Mouse (Mus musculus) layer of hippocampus, adult 6 months (tissue): ENCODE data around the gene Zfr2. TPM values are rescaled to one million over a fixed set of nuclear protein-coding genes. Genes with fewer than 3 reads are reported as not detected.

Experiments
- long read RNA-seq, 2 experiments: library from polyadenylated mRNA; unstranded; transcript quantifications; one replicate each; pipeline ENCODE4 v2.0.0; 2019 to 2020
- microRNA-seq: library from miRNA; unstranded; fragments of <30 nt; microRNA quantifications from one replicate; pipeline ENCODE4 v1.2.0, GENCODE M21; 2020
- polyA plus RNA-seq: library from polyadenylated mRNA; unstranded; fragments of <200 nt; fragmentation: Nextera tagmentation; gene quantifications from 2 replicates; pipeline ENCODE4 v1.2.3, GENCODE M21; 2021

The Zfr2 gene
- polyA plus RNA-seq: 33.7 and 36.7 TPM in 2 replicates
- long read RNA-seq, experiment 1, transcript Zfr2-201 (18 exons, 3,349 nt): major isoform, 26 of 60 reads
- long read RNA-seq, experiment 1, partial matches to known transcripts: 11 of 60 reads
- long read RNA-seq, experiment 1, other reads (novel, unspliced or antisense): 23 of 60 reads
- long read RNA-seq, experiment 2, transcript Zfr2-201 (18 exons, 3,349 nt): major isoform, 111 of 254 reads
- long read RNA-seq, experiment 2, partial matches to known transcripts: 16 of 254 reads
- long read RNA-seq, experiment 2, other reads (novel, unspliced or antisense): 126 of 254 reads

DNA sequence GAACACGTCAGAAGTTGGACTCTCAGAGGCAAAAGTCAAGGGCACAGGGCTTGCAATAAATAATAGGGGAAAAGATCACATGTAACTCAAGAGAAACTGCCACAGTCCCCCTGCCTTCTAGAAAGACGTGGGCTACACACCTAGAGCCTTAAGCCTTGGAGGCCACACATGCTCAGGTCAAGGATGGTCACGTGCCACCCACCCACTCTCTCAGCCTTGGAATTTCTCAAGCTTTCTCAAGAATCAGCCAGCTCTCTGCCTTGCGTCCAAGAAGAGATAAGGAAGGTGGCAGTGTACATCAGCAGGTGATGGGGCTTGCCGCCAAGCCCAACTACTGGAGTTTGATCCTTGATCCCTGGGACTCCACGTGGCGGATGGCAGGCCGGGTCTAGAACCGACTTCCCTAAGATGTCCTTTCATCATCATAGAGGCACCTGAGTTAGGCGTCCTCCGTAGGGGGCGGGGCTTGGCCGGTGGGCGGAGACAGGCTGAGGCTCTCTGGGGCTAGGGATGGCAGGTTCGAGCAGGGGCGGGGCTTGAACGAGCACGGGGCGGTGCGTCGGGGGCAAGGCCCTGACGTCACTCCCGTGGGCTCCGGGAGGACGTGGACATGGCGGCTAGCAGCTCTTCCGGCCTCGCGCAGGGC lies at the start of gene Zfr2:
Gene Zfr2, plus strand, starts transcription at position 576 of the 646 bp plus-strand sequence.

DNA sequence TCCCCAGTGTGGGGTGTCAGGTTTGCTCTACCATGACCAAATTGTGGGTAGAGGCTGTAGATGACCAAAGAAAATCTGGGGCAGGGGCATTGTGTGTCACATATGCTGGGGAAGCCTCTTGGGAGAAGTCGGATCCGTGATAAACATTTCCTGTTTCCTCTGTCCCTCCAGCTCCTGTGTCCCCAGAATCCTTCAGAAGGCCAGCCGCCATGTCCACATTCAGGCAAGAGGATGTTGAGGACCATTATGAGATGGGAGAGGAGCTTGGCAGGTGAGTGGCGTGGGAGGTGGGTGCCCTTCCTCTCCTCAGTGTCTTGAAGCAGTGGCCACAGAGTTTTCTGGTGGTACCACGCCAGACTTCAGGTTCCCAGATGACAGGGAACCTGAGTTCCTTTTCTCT lies 49.1 kb upstream of the Zfr2 start, which contains the start of gene 4930442H23Rik:
Gene 4930442H23Rik, minus strand, starts transcription at position 45 of the 400 bp plus-strand sequence.

DNA sequence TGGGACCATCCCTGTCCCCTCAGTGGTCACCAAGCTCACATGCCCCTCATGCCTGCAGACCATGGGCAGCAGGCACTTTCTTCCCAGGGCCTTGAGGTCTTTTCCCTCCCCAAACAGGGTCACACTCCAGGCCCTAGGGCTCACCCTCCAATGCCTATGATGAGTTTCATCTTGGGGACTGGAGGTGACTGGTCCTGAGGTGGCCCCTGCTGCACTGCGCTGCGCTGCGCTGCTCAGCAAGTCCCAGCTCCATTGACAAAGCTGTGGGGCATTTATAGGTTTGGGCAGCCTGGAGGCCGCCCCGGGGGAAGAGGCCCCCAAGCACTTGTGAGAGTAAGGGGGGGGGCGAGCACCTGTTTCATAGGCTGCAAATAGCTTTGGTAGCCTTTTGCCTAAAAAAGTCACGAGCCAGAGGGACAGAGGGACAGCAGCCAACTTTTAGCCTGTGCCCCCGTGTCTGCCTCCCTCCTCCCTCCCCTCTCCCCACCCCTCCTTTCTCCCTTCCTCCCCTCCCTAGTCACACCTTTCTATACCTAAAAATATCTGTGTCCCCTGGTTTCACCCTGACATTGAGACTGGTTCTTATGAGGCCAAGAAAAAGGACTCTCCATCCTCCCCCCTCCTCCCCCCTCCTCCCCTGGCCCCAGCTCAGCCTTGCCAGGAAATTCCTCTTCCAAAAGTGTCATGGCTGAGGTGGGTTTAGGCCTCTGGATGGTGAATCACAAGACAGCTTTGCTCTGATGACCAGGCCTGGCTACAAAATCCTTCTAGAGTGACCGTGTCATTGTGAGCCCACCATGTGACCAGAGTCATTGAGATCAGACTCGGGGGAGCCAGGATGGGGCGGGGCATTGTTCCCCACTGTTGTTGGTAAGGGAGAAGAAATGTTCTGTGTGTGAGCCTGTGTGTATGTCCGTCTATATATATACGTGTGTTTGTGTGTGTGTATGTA lies 30.9 kb upstream of the Zfr2 start, which contains the start of gene Nmrk2:
Gene Nmrk2, minus strand, starts transcription at position 245 of the 952 bp plus-strand sequence.

DNA sequence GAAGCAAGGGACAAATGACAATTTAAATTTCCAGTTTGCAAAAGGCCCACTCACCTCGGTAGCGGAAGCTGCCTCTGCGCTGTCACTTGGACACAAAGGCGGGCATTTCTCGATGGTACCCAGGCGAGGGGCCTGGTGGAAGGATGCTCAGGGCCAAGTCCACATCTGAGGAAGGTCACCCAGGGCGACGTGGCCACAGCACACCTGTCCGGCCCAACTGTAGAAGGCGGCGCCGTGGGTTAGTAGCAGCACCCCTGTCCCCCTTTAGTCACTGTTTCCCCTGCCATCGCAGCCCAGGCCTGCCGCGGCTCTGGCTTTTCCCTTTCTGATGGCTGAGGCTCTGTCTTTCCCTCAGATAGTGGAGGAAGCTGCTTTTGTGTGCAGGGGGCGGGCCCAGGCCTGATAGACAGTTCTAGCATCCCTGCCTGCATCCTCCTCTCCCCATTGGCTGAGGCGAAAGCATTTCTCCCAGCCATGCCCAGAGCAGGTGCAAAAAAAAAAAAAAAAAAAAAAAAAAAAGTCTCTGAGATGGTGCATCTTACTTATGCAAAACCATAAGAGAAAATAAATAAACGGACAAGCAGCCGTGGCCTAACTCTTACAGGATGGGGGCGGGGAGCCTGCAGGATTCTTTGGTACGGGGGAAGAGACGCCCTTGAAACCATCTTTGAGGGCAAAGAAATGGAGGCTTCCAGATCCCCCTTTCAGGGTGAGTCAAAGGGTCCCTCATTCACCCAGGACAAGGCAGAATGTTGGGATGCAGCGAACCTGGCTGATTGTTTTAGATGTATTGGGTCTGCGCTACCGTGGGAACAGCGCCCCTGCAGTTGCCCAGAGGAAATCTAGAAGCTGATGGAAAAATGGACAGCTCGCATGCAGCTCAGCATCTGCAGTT lies 2.3 kb upstream of the Zfr2 start, which contains the start of gene Atcay:
Gene Atcay, minus strand, starts transcription at position 396 of the 895 bp plus-strand sequence.

DNA sequence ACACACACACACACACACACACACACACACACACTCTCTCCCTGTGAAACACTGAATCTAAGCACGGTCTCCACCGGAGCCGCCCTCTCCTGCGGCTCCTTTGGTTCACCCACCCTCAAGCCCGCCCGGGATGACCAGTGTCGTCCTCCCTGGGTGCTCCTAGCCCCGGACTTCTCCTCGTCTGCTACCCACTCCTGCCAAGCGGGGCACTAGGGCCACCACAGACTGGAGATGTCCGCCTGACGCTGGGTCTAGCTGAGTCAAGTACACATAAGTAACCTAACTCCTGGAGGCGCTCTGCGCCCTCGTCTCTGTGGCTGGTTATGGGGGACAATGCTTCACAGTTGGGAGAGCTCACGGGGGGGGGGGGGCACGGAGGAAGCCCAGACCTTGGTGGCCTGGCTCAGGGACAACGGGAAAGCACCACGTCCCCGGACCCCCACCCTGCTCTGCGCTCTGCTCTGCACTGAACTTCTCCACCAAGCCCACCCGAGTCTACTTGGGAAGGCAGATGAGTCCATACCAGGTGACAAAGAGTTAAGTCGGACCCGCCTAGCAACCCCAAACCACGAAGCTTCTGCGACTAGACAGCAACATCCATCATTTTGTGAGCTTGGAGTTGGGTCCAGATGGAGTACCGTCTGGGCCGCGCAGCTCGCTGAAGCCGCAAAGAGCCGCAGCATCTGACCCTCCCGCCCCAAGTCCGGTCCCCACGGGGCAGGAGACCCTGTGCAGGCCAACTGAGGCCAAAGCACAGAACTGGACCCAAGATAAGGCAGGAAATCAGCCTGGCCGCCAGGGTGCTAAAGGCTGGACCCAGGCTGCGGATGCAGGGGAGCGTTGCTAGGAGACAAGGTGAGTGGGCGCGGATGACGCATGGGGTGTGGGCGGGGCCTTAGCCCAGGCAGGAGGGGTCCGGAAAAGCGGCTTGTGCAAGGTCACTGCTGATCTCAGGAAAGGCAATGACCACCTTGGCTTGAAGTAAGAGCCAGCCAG lies 19.8 kb downstream of the Zfr2 start, which contains the start of gene Matk:
Gene Matk, plus strand, starts transcription at position 512 of the 996 bp plus-strand sequence.

DNA sequence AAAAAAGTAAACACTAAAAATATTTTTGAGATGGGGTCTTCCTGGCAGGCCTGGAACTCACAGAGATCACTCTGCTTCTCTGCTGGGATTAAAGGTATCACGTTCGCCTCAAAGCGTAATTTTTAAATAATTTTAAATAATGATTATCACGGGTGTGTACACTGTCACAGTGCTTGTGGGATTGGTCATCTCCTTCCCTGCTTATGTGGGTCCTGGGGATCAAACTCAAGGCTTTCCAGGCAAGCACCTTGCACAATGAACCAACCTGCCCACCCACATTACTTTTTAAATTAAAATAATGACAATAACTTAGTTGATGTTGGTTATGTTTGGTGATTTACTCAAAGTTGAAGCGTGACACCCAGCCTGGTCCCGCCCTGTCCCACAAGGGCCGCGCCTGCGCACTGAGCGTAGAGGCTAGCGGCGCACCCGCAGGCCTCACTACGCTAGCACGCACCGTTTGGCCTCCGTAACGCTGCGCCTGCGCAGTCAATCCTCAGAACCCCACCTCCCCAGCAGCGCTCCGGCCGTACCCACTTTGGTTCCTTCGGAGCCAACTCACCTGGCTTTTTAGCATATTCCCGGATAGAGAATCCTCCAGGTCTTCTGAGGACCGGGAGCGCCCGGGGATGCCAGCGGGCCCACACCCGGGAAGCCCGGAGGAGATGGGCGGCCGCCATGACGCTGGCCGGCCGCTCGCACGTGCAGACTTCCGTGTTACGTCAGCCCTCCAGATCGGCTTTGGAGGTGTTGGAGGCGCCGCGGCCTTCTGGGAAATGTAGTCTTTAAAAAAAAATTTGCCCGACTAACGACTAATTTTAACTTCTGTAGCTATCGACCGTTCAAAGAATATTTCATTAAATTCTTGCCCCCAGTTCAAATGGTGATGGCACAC lies 33.5 kb downstream of the Zfr2 start, which contains the start of the genes Mrpl54 and Apba3:
Gene Mrpl54, minus strand, starts transcription at position 724 of the 895 bp plus-strand sequence.
Gene Apba3, plus strand, starts transcription at position 750 of the 895 bp plus-strand sequence.

DNA sequence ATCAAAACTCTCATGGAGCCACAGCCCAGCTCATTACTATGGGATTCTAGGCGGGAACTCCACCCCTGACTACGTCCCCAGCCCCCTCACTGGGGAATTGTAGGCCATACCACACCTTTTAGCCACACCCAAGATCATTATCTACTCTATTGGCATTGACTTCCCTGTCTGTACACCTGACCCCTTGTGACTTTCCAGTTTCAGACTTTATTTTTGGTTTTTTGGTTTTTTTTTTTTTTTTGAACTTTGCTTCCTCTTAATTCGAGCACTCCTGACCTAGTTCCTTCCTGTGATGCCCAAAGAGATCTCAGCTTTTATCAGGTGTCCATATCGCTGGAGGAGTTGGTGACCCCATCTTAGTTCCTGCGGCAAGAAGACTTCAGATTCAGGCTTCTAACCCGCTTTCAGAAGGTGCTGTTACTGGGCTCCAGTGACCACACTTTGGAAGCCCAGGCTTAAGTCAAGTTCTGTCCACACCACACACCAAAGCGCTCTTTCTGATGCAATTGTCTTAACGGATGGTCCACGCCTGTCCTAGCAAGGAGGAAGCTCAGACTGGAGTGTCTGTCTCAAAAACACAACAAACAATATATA lies 58.7 kb downstream of the Zfr2 start, which contains the start of gene Tjp3:
Gene Tjp3, minus strand, starts transcription at position 71 of the 594 bp plus-strand sequence.

DNA sequence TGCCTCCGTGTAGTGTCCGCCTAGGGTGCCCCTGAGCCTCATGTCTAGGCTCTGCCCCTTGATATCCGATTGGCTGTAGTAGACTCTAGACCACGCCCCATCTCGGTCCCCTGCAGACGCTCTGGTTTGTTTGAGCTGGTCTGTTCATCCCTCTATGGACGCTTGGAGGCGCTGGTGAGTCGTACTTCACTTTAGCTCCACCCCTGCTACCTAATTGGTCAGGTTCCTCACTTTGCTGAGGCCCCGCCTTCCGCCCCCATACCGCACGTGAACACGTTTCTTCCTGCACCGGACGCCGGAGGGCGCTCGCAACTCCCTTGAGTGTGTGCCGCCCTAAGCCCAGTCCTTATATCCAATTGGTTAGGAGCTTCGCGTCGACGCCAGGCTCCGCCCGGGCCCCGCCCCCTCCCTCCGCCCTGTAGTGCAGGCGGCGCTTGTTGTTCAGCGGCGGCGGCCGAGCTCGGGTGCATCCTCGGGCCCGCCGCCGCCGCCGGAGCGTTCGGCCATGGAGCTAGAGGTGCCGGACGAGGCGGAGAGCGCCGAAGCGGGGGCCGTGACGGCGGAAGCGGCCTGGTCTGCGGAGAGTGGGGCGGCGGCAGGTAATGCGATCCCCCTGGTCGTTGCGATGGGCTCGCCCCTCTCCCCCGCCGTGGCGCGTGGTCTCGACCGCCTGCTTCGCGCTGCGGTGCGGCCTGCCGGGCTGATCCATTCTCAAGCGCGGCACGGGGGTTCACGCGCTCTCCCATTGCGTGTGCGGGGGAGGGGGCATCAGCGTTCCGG lies 59.8 kb downstream of the Zfr2 start, which contains the start of gene Pip5k1c:
Gene Pip5k1c, plus strand, starts transcription at position 410 of the 780 bp plus-strand sequence.

Small RNA genes within 50 kb of the gene (microRNA-seq; reads per million reads assigned to microRNA genes)
- 51.5 reads per million, percentile 51 among the genes with 10 or more reads in this experiment for gene Mir3057

Other genes starting within 250 kb of the Zfr2 start
- 55.3 and 58.1 TPM in 2 replicates for gene Gng7, start 218.2 kb upstream of the Zfr2 start, polyA plus RNA-seq
- 47.4 and 57.4 TPM in 2 replicates for gene Diras1, start 207.5 kb upstream of the Zfr2 start, polyA plus RNA-seq
- gene Slc39a3, start 195.7 kb upstream of the Zfr2 start, polyA plus RNA-seq: 33.3 and 38.9 TPM in 2 replicates
- gene Sgta, start 173.0 kb upstream of the Zfr2 start, polyA plus RNA-seq: 251 and 255 TPM in 2 replicates
- gene Thop1, start 163.1 kb upstream of the Zfr2 start, polyA plus RNA-seq: 19.6 and 20.0 TPM in 2 replicates
- 1.1 and 1.4 TPM in 2 replicates for gene Creb3l3, start 134.3 kb upstream of the Zfr2 start, polyA plus RNA-seq
- gene Map2k2, start 127.2 kb upstream of the Zfr2 start, polyA plus RNA-seq: 109 and 133 TPM in 2 replicates
- 87.7 and 94.4 TPM in 2 replicates for gene Zbtb7a, start 97.9 kb upstream of the Zfr2 start, polyA plus RNA-seq
- 15.8 and 17.3 TPM in 2 replicates for gene Pias4, start 65.2 kb upstream of the Zfr2 start, polyA plus RNA-seq
- gene Eef2, start 56.5 kb upstream of the Zfr2 start, polyA plus RNA-seq: 609 and 694 TPM in 2 replicates
- 3.5 and 5.3 TPM in 2 replicates for gene Dapk3, start 50.1 kb upstream of the Zfr2 start, polyA plus RNA-seq
- not detected in 2 replicates for gene 4930442H23Rik, start 49.3 kb upstream of the Zfr2 start, polyA plus RNA-seq
- gene Nmrk2, start 31.1 kb upstream of the Zfr2 start, polyA plus RNA-seq: not detected in 2 replicates
- 47.2 and 52.7 TPM in 2 replicates for gene Atcay, start 2.3 kb upstream of the Zfr2 start, polyA plus RNA-seq
- 145 and 170 TPM in 2 replicates for gene Matk, start 19.8 kb downstream of the Zfr2 start, polyA plus RNA-seq
- 119 and 122 TPM in 2 replicates for gene Mrpl54, start 33.8 kb downstream of the Zfr2 start, polyA plus RNA-seq
- gene Apba3, start 33.8 kb downstream of the Zfr2 start, polyA plus RNA-seq: 20.9 and 24.9 TPM in 2 replicates
- 1.1 and 4.3 TPM in 2 replicates for gene Tjp3, start 58.4 kb downstream of the Zfr2 start, polyA plus RNA-seq
- gene Pip5k1c, start 59.8 kb downstream of the Zfr2 start, polyA plus RNA-seq: 48.2 and 55.7 TPM in 2 replicates
- gene Cactin, start 87.9 kb downstream of the Zfr2 start, polyA plus RNA-seq: 13.5 and 13.9 TPM in 2 replicates
- gene Tbxa2r, start 95.6 kb downstream of the Zfr2 start, polyA plus RNA-seq: 1.4 and 1.7 TPM in 2 replicates
- 0.60 and 0.80 TPM in 2 replicates for gene Gipc3, start 110.1 kb downstream of the Zfr2 start, polyA plus RNA-seq
- gene Hmg20b, start 117.3 kb downstream of the Zfr2 start, polyA plus RNA-seq: 28.5 TPM in 2 replicates
- 9.2 and 10.7 TPM in 2 replicates for gene Mfsd12, start 124.3 kb downstream of the Zfr2 start, polyA plus RNA-seq
- gene 4930404N11Rik, start 132.7 kb downstream of the Zfr2 start, polyA plus RNA-seq: not detected in 2 replicates
- 62.7 and 65.6 TPM in 2 replicates for gene Fzr1, start 145.4 kb downstream of the Zfr2 start, polyA plus RNA-seq
- gene Dohh, start 151.3 kb downstream of the Zfr2 start, polyA plus RNA-seq: 178 and 192 TPM in 2 replicates
- 4.3 and 4.7 TPM in 2 replicates for gene Gm48551, start 151.3 kb downstream of the Zfr2 start, polyA plus RNA-seq
- gene Gm48552, start 155.8 kb downstream of the Zfr2 start, polyA plus RNA-seq: 1.3 TPM in 1 of 2 replicates, not detected in the other
- gene Smim24, start 159.9 kb downstream of the Zfr2 start, polyA plus RNA-seq: 2.8 and 3.4 TPM in 2 replicates
- 22.5 and 25.0 TPM in 2 replicates for gene Nfic, start 222.5 kb downstream of the Zfr2 start, polyA plus RNA-seq
- gene Celf5, start 249.6 kb downstream of the Zfr2 start, polyA plus RNA-seq: 60.5 and 83.1 TPM in 2 replicates